Mouse (Mus musculus): ENCODE measurements around the gene Flad1.

DNA sequence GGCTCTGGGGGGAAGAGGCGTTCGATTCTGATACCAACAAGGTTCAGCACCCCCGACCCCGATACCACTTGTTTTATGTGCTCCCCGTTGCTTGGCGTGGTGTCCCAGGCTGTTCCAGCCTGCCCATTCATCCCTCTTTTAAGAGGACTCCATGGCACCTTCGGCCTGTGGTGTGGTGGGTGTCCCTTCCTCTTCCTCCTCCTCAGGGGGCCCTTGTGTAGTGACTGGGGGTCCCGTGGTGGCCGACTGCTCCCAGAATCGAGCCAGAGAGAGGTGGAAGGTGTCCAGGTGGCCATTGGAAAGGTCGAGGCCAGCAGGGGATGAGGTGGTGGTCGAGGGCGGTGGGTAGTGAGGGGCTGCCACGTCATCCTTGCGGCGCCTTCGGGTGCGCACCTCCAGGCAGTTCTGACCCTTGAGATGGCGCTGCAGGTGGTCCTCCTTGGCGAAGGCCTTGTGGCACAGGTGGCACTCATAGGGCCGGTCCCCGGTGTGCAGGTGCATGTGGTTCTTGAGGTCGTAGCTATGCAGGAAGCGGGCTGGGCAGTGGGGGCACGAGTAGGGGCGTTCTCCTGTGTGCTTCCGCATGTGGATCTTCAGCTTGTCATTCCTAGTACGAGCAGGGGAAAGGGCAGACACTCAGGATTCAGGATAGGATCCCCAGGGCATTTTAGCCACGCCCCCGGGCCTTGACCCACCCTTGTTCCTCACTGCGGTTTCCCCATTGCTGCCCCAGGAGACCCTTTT, 32.1 kb downstream of the Flad1 start:
- TF ChIP-seq CTCF (IDR thresholded peaks at IDR 0.05; ENCODE audit: low read depth) (no peak), EP300 (IDR thresholded peaks at IDR 0.05; ENCODE audit: low read depth) (no peak)

All from heart, postnatal 0 days (tissue).